Mouse (Mus musculus) liver, embryonic 15.5 days (tissue): ENCODE measurements around the gene Pigl. TPM values are rescaled to one million over a fixed set of nuclear protein-coding genes. Genes with fewer than 3 reads are reported as not detected.

Source experiments
- ATAC-seq: fragments of 200-750 bp; cut with Nextera tagmentation; 2 replicates; pipeline ENCODE4 v1.8.0; 2017; ENCODE audit warnings: moderate number of reproducible peaks, mild to moderate bottlenecking, moderate library complexity; ENCODE audit not compliant: insufficient read depth
- H3K27ac ChIP-seq: fragments of 300-500 bp; sonication (generic); replicated peaks from 2 replicates; pipeline ENCODE4 v1.5.1; 2015; ENCODE audit warnings: mild to moderate bottlenecking, inconsistent platforms
- H3K27me3 ChIP-seq: fragments of 300-500 bp; sonication (generic); 2 replicates; pipeline ENCODE4 v1.6.1; 2015; ENCODE audit warnings: mild to moderate bottlenecking, inconsistent platforms
- H3K36me3 ChIP-seq: fragments of 300-500 bp; sonication (generic); replicated peaks from 2 replicates; pipeline ENCODE4 v1.6.1; 2015; ENCODE audit warnings: moderate library complexity, mild to moderate bottlenecking, inconsistent platforms
- H3K4me1 ChIP-seq: fragments of 300-500 bp; sonication (generic); replicated peaks from 2 replicates; pipeline ENCODE4 v1.6.1; 2015; ENCODE audit warnings: inconsistent platforms
- H3K4me2 ChIP-seq: fragments of 300-500 bp; sonication (generic); 2 replicates; pipeline ENCODE4 v1.6.1; 2015; ENCODE audit warnings: moderate library complexity, mild to moderate bottlenecking, inconsistent platforms
- H3K4me3 ChIP-seq: fragments of 300-500 bp; sonication (generic); replicated peaks from 2 replicates; pipeline ENCODE4 v1.5.1; 2015; ENCODE audit warnings: mild to moderate bottlenecking, inconsistent platforms
- H3K9ac ChIP-seq: fragments of 300-500 bp; sonication (generic); 2 replicates; pipeline ENCODE4 v1.6.1; 2015; ENCODE audit warnings: moderate library complexity, mild to moderate bottlenecking, inconsistent platforms
- H3K9me3 ChIP-seq: fragments of 300-500 bp; sonication (generic); replicated peaks from 2 replicates; pipeline ENCODE4 v1.6.1; 2016; ENCODE audit warnings: inconsistent platforms
- WGBS: fragments of 180-500 bp; shearing (Covaris S2); methylation state at CpG from one replicate; pipeline ENCODE4 v1.1.7; 2015; ENCODE audit warnings: mixed read lengths; ENCODE audit not compliant: insufficient replicate concordance; 5-methylcytosine and 5-hydroxymethylcytosine counted together
- polyA plus RNA-seq: library from polyadenylated mRNA; unstranded; fragments of >200 nt; fragmentation: Nextera tagmentation; extraction: Ambion mirVana; gene quantifications from 2 replicates; pipeline ENCODE4 v1.2.1, GENCODE M21; 2015

Pigl gene
- polyA plus RNA-seq, result 3.4 and 3.6 TPM in 2 replicates

DNA sequence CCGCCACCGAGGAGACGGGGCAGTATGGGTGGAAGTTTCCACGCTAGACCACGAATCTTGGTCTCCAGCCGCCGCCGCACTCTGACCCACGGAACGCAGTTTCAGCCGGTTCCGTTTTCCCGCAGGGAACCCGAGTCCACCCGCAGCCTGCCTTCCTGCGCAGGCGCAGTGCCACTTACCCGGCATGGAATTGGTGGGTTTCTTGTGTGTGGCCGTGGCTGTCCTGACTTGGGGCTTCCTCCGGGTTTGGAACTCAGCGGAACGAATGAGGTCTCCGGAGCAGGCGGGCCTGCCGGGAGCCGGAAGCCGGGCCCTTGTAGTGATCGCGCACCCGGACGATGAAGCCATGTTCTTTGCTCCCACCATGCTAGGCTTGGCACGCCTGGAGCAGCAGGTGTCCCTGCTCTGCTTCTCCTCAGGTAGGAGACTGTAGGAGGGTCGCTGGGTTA, at the start of gene Pigl, which contains the start of gene Ncor1:
Pigl (plus strand) TSS at position 185 of the 449 bp plus-strand sequence.
Ncor1 (minus strand) TSS at position 266 of the 449 bp plus-strand sequence.
- peak within 1 kb of the TSS; percentile 96 for H3K4me3 ChIP-seq
- H3K4me2 ChIP-seq, result peak within 1 kb of the TSS; percentile 96
- ATAC-seq, result peak; percentile 42
- H3K9me3 ChIP-seq, result no peaks in the 10 kb centered on the region
- H3K9ac ChIP-seq, result peak within 1 kb of the TSS; percentile 99
- H3K4me1 ChIP-seq, result peaks cover 29% of the 10 kb centered on the region
- no peaks in the 10 kb centered on the region for H3K27me3 ChIP-seq
- H3K36me3 ChIP-seq, result 0 out of 2 replicates have a peak, but pooled peaks cover 4% of the 10 kb centered on the region
- H3K27ac ChIP-seq, result peak within 1 kb of the TSS; percentile 97
- WGBS, result under 1% methylated on average over 33 of the region's 33 CpGs

- H3K4me1 ChIP-seq, result no peaks in the 10 kb centered on the region
- H3K9me3 ChIP-seq, result no peaks in the 10 kb centered on the region
- H3K36me3 ChIP-seq, result peaks cover 54% of the 10 kb centered on the region
- H3K9ac ChIP-seq, result no peak overlapping the region
- no peak for ATAC-seq
- 87% methylated on average over 2 of the region's 2 CpGs for WGBS
- H3K27ac ChIP-seq, result no peak overlapping the region
- H3K4me2 ChIP-seq, result no peak overlapping the region
- no peak overlapping the region for H3K4me3 ChIP-seq
- H3K27me3 ChIP-seq, result no peaks in the 10 kb centered on the region
Measured at GRCm38 (mm10) chr11:62408848-62409247, 49.4 kb upstream of the Pigl start.

DNA sequence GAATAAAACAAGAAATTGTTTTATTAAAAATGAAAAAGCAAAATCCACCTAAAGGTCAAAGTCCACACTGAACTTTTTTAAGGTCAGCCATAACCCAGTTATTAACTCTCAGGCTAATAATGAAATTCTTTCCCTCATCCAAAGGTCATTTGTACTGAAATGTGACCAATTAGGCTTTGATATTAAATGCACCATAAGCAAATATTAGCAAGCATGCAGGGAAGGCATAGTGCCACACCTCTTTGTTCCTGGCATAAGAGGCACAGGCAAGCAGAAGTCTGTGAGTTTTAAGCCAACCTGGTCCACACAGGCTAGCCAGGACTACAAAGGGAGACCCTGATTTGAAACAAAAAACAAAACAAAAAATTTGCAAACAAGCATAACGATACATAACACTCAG, 48.6 kb upstream of the Pigl start:
- Histone ChIP-seq H3K9ac (no peak overlapping the region), H3K4me3 (no peak overlapping the region), H3K4me1 (no peaks in the 10 kb centered on the region), H3K9me3 (no peaks in the 10 kb centered on the region), H3K27me3 (no peaks in the 10 kb centered on the region), H3K27ac (no peak overlapping the region), H3K36me3 (peaks cover 59% of the 10 kb centered on the region), H3K4me2 (no peak overlapping the region)
- no peak for ATAC-seq
- 91% methylated on average over 1 of the region's 1 CpGs for WGBS

DNA sequence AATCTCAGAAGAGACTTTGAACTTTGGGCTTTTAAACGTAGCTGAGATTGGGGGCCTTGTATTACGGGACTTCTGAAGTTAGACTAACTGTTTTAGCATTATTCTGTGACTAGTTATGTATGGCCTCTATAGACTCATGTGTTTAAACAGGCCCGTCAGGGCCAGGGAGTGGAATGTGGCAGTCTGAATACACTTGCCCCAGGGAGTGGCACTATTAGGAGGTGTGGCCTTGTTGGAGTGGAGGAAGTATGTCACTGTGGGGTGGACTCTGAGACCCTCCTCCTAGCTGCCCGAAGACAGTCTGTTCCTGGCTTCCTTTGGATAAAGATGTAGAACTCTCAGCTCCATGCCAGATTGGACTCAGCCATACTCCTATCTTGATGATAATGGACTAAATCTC, 43.2 kb upstream of the Pigl start:
- Histone ChIP-seq H3K36me3 (peaks cover 64% of the 10 kb centered on the region), H3K4me3 (no peak overlapping the region), H3K9me3 (no peaks in the 10 kb centered on the region), H3K4me1 (no peaks in the 10 kb centered on the region), H3K27ac (no peak overlapping the region), H3K27me3 (no peaks in the 10 kb centered on the region), H3K9ac (no peak overlapping the region), H3K4me2 (no peak overlapping the region)
- 77% methylated on average over 4 of the region's 4 CpGs for WGBS
- no peak for ATAC-seq

- Histone ChIP-seq H3K9ac (no peak overlapping the region), H3K4me3 (no peak overlapping the region), H3K36me3 (peaks cover 37% of the 10 kb centered on the region), H3K27me3 (no peaks in the 10 kb centered on the region), H3K4me1 (no peaks in the 10 kb centered on the region), H3K27ac (no peak overlapping the region), H3K4me2 (no peak overlapping the region), H3K9me3 (no peaks in the 10 kb centered on the region)
- 66% methylated on average over 2 of the region's 2 CpGs for WGBS
- ATAC-seq, result no peak
Measured at GRCm38 (mm10) chr11:62424525-62424924, 33.7 kb upstream of the Pigl start.

DNA sequence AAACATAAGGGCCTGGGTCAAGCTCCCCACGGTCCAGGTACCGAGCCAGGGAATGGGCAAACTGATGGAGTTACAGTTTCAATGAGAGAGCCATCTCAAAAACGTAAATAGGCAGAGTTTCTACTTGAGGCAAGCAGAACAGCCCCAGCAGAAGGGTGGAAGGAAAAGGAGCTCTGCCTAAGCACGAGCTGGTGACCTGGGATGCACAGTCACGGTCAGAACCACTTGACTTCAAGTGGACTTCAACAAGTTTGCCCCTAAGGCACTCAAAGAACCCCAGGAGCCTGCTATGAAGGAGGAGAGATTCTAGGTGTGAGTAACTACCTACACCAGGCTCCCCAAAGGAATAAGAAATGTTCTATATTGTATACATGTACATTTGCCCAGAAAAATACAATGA, 32.0 kb upstream of the Pigl start:
- Histone ChIP-seq H3K9ac (no peak overlapping the region), H3K27me3 (no peaks in the 10 kb centered on the region), H3K4me3 (no peak overlapping the region), H3K9me3 (no peaks in the 10 kb centered on the region), H3K27ac (no peak overlapping the region), H3K4me1 (no peaks in the 10 kb centered on the region), H3K36me3 (peaks cover 40% of the 10 kb centered on the region), H3K4me2 (no peak overlapping the region)
- WGBS, result 83% methylated on average over 5 of the region's 5 CpGs
- no peak for ATAC-seq

- no peak for ATAC-seq
- no peak overlapping the region for H3K27ac ChIP-seq
- 77% methylated on average over 2 of the region's 3 CpGs for WGBS
- no peaks in the 10 kb centered on the region for H3K27me3 ChIP-seq
- no peak overlapping the region for H3K9ac ChIP-seq
- H3K9me3 ChIP-seq, result no peaks in the 10 kb centered on the region
- no peak overlapping the region for H3K4me2 ChIP-seq
- H3K4me1 ChIP-seq, result no peaks in the 10 kb centered on the region
- no peak overlapping the region for H3K4me3 ChIP-seq
- H3K36me3 ChIP-seq, result peaks cover 44% of the 10 kb centered on the region
Measured at GRCm38 (mm10) chr11:62427105-62427504, 31.2 kb upstream of the Pigl start.

GRCm38 (mm10) chr11:62432211-62432610, 26.0 kb upstream of the Pigl start:
- no peak overlapping the region for H3K27ac ChIP-seq
- H3K9me3 ChIP-seq, result no peaks in the 10 kb centered on the region
- H3K4me2 ChIP-seq, result no peak overlapping the region
- no peaks in the 10 kb centered on the region; the same call in 1 of the 2 replicates for H3K4me1 ChIP-seq
- 80% methylated on average over 2 of the region's 2 CpGs for WGBS
- H3K4me3 ChIP-seq, result no peak overlapping the region
- H3K9ac ChIP-seq, result no peak overlapping the region
- no peak for ATAC-seq
- no peaks in the 10 kb centered on the region for H3K27me3 ChIP-seq
- H3K36me3 ChIP-seq, result peaks cover 51% of the 10 kb centered on the region

GRCm38 (mm10) chr11:62440670-62441315, 17.5 kb upstream of the Pigl start:
- 89% methylated on average over 9 of the region's 9 CpGs for WGBS
- Histone ChIP-seq H3K27me3 (no peaks in the 10 kb centered on the region), H3K4me2 (no peak overlapping the region), H3K4me3 (no peak overlapping the region), H3K9me3 (no peaks in the 10 kb centered on the region), H3K9ac (no peak overlapping the region), H3K36me3 (peaks cover 28% of the 10 kb centered on the region), H3K27ac (no peak overlapping the region), H3K4me1 (no peaks in the 10 kb centered on the region; the same call in 1 of the 2 replicates)
- no peak for ATAC-seq

GRCm38 (mm10) chr11:62445799-62446198, 12.5 kb upstream of the Pigl start:
- no peak overlapping the region for H3K4me3 ChIP-seq
- no peak overlapping the region for H3K4me2 ChIP-seq
- H3K27ac ChIP-seq, result no peak overlapping the region
- ATAC-seq, result no peak
- peaks cover 21% of the 10 kb centered on the region for H3K36me3 ChIP-seq
- 81% methylated on average over 3 of the region's 3 CpGs for WGBS
- no peaks in the 10 kb centered on the region for H3K9me3 ChIP-seq
- no peak overlapping the region for H3K9ac ChIP-seq
- no peaks in the 10 kb centered on the region for H3K27me3 ChIP-seq
- peaks cover 6% of the 10 kb centered on the region; the same call in 1 of the 2 replicates for H3K4me1 ChIP-seq

- H3K4me3 ChIP-seq, result no peak overlapping the region
- peaks cover 26% of the 10 kb centered on the region for H3K36me3 ChIP-seq
- ATAC-seq, result no peak
- no peak overlapping the region for H3K9ac ChIP-seq
- peaks cover 8% of the 10 kb centered on the region; the same call in 1 of the 2 replicates for H3K4me1 ChIP-seq
- no peaks in the 10 kb centered on the region for H3K27me3 ChIP-seq
- no peaks in the 10 kb centered on the region for H3K9me3 ChIP-seq
- no peak overlapping the region for H3K4me2 ChIP-seq
- H3K27ac ChIP-seq, result no peak overlapping the region
- 75% methylated on average over 6 of the region's 6 CpGs for WGBS
Measured at GRCm38 (mm10) chr11:62448971-62449370, 9.3 kb upstream of the Pigl start.
